Mouse (Mus musculus) G1E (cell line): ENCODE results near the gene Dnaaf1.

Experiments used
- CTCF ChIP-seq: IDR thresholded peaks from 2 replicates; pipeline ENCODE4 v1.5.1; 2012; ENCODE audit warnings: low read depth, low read length, inconsistent platforms, mixed read lengths
- POLR2AphosphoS5 ChIP-seq: IDR thresholded peaks from 2 replicates; pipeline ENCODE4 v1.6.1; 2012; ENCODE audit warnings: low read depth, low read length, inconsistent platforms; ENCODE audit not compliant: insufficient replicate concordance
- TAL1 ChIP-seq: conservative IDR thresholded peaks from 2 replicates; pipeline ENCODE4 v1.6.1; 2012; ENCODE audit warnings: low read depth, low read length, inconsistent platforms, mixed read lengths

DNA sequence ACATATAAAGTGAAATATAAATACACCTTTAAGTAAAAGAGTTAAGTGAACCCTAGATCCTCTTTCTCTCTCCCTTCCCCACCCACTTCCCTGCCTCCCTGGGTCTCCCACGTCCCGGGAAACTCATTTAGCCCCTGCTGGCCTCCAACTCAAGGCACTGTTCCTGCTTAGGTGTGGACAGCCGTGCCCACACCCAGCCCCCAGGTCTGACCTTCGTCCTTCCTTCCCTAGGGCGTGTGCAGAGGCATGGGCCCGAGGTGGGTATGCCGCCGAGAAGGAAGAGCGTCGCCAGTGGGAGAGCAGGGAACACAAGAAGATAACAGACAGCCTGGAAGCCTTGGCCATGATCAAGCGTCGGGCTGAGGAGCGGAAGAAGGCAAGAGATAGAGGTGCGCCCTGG lies 15.3 kb downstream of the Dnaaf1 start:
- TF ChIP-seq CTCF (no peak), POLR2AphosphoS5 (no peak), TAL1 (no peak)
